Mouse (Mus musculus) NIH3T3 (cell line): Measurements from ENCODE around the gene Zfp488.

Source experiments
- DNase-seq: peaks from one replicate; pipeline ENCODE4 v3.0.0-alpha.2; 2012; ENCODE audit warnings: low read depth

Zfp488 gene

GRCm38 (mm10) chr14:33978604-33979059 lies at the start of gene Zfp488:
Gene Zfp488 (minus strand): TSS chr14:33978764.
- DNase-seq: no peak

GRCm38 (mm10) chr14:34026710-34027109 lies 48.1 kb upstream of the Zfp488 start:
- DNase-seq: no peak

- no peak for DNase-seq
Measured at GRCm38 (mm10) chr14:34016938-34017337, 38.4 kb upstream of the Zfp488 start.

GRCm38 (mm10) chr14:34016381-34016780 lies 37.8 kb upstream of the Zfp488 start, which contains the start of gene Gm5460:
Gene Gm5460 (plus strand): TSS chr14:34016758.
- no peak for DNase-seq

GRCm38 (mm10) chr14:34015063-34015462 lies 36.5 kb upstream of the Zfp488 start, which contains the start of gene Gm30083:
Gene Gm30083 (minus strand): TSS chr14:34015182.
- DNase-seq: no peak

GRCm38 (mm10) chr14:34002358-34002757 lies 23.8 kb upstream of the Zfp488 start:
- no peak for DNase-seq

GRCm38 (mm10) chr14:34001445-34001844 lies 22.9 kb upstream of the Zfp488 start:
- no peak for DNase-seq

- no peak for DNase-seq
Measured at GRCm38 (mm10) chr14:34000076-34000475, 21.5 kb upstream of the Zfp488 start.

- DNase-seq: no peak
Measured at GRCm38 (mm10) chr14:33997427-33997826, 18.9 kb upstream of the Zfp488 start.

GRCm38 (mm10) chr14:33993521-33994289 lies 15.1 kb upstream of the Zfp488 start:
- DNase-seq: no peak

GRCm38 (mm10) chr14:33993051-33993450 lies 14.5 kb upstream of the Zfp488 start:
- DNase-seq: no peak

GRCm38 (mm10) chr14:33991971-33992370 lies 13.4 kb upstream of the Zfp488 start:
- no peak for DNase-seq

GRCm38 (mm10) chr14:33989201-33989600 lies 10.6 kb upstream of the Zfp488 start:
- DNase-seq: no peak

- DNase-seq: no peak
Measured at GRCm38 (mm10) chr14:33977748-33978147, 816 bp downstream of the Zfp488 start.

GRCm38 (mm10) chr14:33974752-33975151 lies 3.8 kb downstream of the Zfp488 start:
- DNase-seq: no peak

- peak; percentile 2 for DNase-seq
Measured at GRCm38 (mm10) chr14:33972679-33973078, 5.9 kb downstream of the Zfp488 start.

GRCm38 (mm10) chr14:33965675-33966074 lies 12.9 kb downstream of the Zfp488 start:
- peak; percentile 4 for DNase-seq

GRCm38 (mm10) chr14:33959341-33959740 lies 19.2 kb downstream of the Zfp488 start:
- peak; percentile 64 for DNase-seq

GRCm38 (mm10) chr14:33958841-33959240 lies 19.7 kb downstream of the Zfp488 start:
- no peak for DNase-seq

- no peak for DNase-seq
Measured at GRCm38 (mm10) chr14:33958186-33958585, 20.4 kb downstream of the Zfp488 start.

- DNase-seq: no peak
Measured at GRCm38 (mm10) chr14:33956055-33956454, 22.5 kb downstream of the Zfp488 start.

- DNase-seq: no peak
Measured at GRCm38 (mm10) chr14:33953761-33954160, 24.8 kb downstream of the Zfp488 start, which contains the start of gene Rbp3. Gene Rbp3 (plus strand): TSS chr14:33954003.

GRCm38 (mm10) chr14:33952233-33952981 lies 26.2 kb downstream of the Zfp488 start:
- DNase-seq: no peak
